Mouse (Mus musculus): ENCODE data around the gene Hsdl1.

Hsdl1 gene

GRCm38 (mm10) chr8:119574437-119575365 is at the start of gene Hsdl1, which contains the start of gene Dnaaf1:
TSS of gene Hsdl1 (minus strand) at chr8:119575183.
TSS of gene Dnaaf1 (plus strand) at chr8:119575235.
- peak; percentile 97 for DNase-seq (ENCODE audit: low spot score)

DNA sequence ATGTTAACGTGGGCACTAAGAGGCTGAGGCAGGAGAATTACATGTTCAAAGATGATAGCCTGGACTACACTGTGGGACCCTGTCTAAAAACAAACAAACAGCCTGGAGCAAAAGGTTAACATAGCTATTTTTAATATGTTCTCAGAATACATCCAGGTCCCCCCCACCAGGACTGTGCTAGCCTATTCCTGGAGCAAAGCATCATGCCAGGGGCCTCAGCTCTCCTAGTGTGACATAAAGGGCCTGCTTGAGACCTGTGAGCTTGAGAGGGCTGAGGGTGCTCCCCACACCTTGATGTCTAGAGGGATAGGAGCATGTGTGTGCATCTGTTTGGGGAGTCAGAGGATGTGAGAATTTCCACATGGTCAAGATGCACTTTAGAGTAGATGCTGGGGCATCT is 48.8 kb upstream of the Hsdl1 start:
- no peak for DNase-seq (ENCODE audit: low spot score)

DNA sequence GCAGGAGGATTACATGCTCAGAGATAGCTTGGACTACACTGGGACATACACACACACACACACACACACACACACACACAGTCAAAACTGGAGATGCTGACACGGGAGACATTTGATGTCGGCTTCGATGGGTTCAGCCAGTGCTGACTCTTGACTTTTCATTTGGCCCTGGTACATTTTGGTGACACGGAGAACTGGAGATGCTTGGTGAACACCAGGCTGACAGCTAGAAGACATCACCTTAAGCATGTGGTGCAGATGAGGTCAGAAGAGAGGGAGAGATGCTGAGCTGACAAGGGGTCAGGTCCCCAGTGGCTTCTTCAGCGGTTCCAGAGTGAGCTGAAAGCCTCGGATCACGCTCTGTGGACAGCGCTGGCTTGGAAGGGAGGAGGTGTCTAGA is 48.1 kb upstream of the Hsdl1 start:
- no peak for DNase-seq (ENCODE audit: low spot score)

DNA sequence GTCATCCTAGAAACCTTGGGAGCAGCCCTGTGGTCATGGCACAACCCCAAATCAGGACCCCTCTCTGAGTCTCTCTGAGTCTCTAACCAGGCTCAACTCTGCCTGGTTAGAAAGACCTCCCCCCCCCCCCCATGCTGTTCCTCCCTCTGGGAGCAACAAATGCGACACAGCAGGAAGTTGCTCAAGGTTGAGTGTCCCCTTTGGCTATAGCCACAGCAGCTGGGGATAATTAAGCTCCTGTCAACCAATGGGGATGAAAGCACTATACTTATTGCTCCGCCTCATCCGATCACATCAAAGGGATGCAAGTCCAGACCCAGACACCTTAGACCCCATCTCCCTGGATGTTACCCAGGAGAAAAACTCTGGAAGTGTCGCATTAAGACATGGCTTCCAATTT is 47.6 kb upstream of the Hsdl1 start:
- DNase-seq (ENCODE audit: low spot score) = no peak

DNA sequence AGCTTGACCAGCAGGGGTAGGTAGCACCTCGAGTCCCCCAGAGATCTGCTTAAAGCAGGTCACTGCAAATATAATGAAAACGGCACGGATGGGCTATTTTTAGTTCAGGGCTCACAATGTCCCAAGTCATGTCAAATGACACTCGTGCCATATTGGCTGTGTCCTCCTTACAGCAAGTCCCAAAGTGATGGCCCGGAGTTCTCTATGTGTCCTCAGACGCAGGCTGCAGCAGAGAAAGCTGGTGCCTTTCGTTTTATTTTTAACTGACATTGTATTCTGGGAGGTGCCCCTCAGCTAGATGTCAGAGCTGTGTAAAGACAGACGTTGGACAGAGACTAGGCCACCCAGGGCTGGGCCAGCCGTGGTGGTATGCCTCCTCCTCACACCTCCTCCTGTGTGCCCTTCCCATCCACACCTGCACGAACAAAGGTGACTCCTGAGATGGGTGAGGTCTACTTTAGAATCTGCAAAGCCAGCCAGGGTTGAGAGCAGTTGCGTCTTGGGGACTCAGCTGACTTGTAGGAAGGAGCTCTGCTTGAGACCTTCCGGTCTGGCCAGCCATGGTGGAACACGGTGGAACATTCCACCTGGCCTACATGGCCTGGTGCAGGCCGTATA is 46.0 kb upstream of the Hsdl1 start:
- DNase-seq (ENCODE audit: low spot score) = no peak

- DNase-seq (ENCODE audit: low spot score) = no peak
Measured at GRCm38 (mm10) chr8:119620116-119620840, 45.3 kb upstream of the Hsdl1 start.

- no peak for DNase-seq (ENCODE audit: low spot score)
Measured at GRCm38 (mm10) chr8:119618887-119619286, 43.9 kb upstream of the Hsdl1 start.

DNA sequence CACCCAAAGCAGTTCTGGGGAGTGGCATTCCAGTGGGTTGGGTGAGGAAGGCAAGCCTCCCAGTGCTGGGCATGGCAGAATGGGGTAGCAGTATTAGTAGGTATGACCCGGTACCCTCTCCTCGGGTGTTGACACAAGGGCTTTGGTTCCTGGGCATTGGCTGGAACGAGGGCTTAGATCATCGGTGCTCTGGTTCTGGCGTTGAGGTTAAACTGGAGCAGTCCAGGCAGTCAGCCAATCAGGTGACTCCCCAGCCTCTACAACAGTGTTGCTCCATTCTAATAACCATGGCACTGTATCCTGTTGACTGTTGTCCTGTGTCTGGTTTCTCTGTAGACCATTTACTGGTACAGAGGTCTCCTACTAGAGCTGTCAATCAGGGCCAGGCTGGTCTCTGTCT is 42.6 kb upstream of the Hsdl1 start:
- no peak for DNase-seq (ENCODE audit: low spot score)

- DNase-seq (ENCODE audit: low spot score) = no peak
Measured at GRCm38 (mm10) chr8:119616811-119617210, 41.8 kb upstream of the Hsdl1 start.

- no peak for DNase-seq (ENCODE audit: low spot score)
Measured at GRCm38 (mm10) chr8:119616358-119616757, 41.4 kb upstream of the Hsdl1 start.

- no peak for DNase-seq (ENCODE audit: low spot score)
Measured at GRCm38 (mm10) chr8:119615096-119615495, 40.1 kb upstream of the Hsdl1 start.

- DNase-seq (ENCODE audit: low spot score) = no peak
Measured at GRCm38 (mm10) chr8:119612471-119612870, 37.5 kb upstream of the Hsdl1 start, which contains the start of gene Adad2. TSS of gene Adad2 (plus strand) at chr8:119612747.

DNA sequence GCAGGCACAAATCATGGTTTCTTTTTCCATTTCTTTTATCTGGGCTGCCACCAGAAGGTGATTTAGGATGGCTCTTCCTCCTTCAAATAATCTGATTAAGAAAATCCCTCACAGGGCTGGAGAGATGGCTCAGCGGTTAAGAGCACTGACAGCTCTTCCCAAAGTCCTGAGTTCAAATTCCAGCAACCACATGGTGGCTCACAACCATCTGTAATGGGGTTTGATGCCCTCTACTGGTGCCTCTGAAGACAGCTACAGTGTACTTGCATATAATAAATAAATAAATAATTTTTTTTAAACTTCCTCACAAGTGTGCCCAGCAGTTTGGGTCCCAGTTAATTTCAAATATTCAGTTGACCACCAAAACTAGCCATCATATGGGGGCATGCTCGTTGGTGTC is 31.2 kb upstream of the Hsdl1 start:
- DNase-seq (ENCODE audit: low spot score) = no peak

- peak; percentile 94 for DNase-seq (ENCODE audit: low spot score)
Measured at GRCm38 (mm10) chr8:119604996-119605395, 30.0 kb upstream of the Hsdl1 start, which contains the start of gene Taf1c. TSS of gene Taf1c (minus strand) at chr8:119605222.

- DNase-seq (ENCODE audit: low spot score) = no peak
Measured at GRCm38 (mm10) chr8:119604398-119604803, 29.4 kb upstream of the Hsdl1 start.

- DNase-seq (ENCODE audit: low spot score) = no peak
Measured at GRCm38 (mm10) chr8:119603771-119604170, 28.8 kb upstream of the Hsdl1 start.

GRCm38 (mm10) chr8:119591456-119591855 is 16.5 kb upstream of the Hsdl1 start:
- no peak for DNase-seq (ENCODE audit: low spot score)

DNA sequence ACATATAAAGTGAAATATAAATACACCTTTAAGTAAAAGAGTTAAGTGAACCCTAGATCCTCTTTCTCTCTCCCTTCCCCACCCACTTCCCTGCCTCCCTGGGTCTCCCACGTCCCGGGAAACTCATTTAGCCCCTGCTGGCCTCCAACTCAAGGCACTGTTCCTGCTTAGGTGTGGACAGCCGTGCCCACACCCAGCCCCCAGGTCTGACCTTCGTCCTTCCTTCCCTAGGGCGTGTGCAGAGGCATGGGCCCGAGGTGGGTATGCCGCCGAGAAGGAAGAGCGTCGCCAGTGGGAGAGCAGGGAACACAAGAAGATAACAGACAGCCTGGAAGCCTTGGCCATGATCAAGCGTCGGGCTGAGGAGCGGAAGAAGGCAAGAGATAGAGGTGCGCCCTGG is 15.4 kb upstream of the Hsdl1 start:
- no peak for DNase-seq (ENCODE audit: low spot score)

DNA sequence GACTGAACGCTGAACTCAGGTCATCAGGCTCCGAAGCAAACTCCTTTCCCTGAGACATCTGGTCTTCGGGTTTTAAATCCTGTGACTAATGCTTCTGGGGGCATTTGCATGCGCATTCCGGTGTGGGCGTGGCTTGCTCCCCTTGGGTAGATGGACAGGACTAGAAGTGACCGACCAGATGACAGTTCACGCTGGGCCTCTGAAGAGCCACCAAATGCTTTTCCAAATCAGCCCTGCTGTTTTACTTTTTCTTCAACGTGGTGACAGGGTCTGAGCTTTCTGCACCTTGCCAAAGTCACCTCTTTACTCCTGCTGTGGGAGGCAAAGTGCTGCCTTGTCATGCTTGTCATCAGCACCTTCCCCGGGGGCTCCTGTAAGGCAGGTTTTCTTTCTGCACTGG is 13.9 kb upstream of the Hsdl1 start:
- DNase-seq (ENCODE audit: low spot score) = no peak

DNA sequence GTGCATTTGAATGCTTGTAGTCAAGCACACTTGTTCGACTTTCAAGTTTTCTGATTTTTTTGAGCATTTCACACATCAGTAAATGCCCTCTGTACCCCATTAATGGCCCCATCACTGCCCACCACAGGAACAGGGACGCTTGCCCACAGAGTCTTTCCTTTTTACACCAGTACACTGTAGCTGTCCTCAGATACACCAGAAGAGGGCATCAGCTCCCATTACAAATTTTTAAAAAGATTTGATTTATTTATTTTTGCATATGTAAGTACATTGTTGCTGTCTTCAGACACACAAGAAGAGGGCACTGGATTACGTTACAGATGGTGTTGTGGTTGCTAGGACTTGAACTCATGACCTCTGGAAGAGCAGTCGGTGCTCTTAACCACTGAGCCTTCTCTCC is 13.3 kb upstream of the Hsdl1 start:
- no peak for DNase-seq (ENCODE audit: low spot score)

DNA sequence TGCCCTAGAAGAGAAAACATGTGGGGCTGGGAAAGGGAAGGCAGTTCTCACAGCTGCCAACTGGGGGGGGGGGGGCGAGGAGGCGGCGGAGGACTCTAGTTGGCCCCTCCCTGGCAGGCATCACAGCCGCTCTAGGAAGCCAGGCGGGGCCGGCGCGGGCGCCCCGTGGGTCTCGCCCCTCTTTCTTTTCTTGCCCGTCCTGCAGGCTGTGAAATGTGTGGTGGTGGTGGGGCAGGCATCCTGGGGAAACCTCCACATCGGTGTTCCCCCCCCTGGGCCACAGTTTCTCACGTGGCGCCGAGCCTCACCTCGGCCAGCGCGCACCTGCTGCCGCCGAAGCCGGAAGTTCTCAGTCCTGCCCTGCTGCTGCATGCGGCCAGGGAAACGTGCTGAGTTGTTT is 10.9 kb upstream of the Hsdl1 start:
- DNase-seq (ENCODE audit: low spot score) = no peak

- no peak for DNase-seq (ENCODE audit: low spot score)
Measured at GRCm38 (mm10) chr8:119580441-119581161, 5.6 kb upstream of the Hsdl1 start.
